Mouse (Mus musculus): ENCODE measurements around the gene Nrxn3.
A peak's percentile ranks its signal among the peaks of the same experiment; 100 is the strongest.

The Nrxn3 gene

DNA sequence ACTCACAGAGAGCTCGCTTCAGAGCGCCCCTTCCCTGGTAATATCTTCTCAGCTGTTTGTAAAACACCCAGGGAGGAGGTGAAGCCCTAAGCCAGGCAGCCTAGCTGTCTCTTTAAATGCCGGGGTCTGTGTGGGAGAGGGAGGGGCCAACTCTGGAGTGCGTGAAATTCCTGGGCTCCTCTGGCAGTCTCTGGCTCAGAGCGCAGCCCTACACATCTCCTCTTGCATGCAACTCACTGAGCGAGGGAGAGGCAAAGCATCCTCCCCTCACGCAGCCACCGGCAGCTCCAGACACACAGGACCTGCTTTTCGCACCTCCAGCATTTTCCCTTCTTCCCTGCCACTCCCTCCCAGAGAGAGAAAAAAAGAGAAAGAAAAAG is at the start of gene Nrxn3:
Gene Nrxn3, plus strand, starts transcription at position 186 of the 380 bp plus-strand sequence.
- peak; percentile 86 for DNase-seq (ENCODE audit: low spot score in 2 of 2)

DNA sequence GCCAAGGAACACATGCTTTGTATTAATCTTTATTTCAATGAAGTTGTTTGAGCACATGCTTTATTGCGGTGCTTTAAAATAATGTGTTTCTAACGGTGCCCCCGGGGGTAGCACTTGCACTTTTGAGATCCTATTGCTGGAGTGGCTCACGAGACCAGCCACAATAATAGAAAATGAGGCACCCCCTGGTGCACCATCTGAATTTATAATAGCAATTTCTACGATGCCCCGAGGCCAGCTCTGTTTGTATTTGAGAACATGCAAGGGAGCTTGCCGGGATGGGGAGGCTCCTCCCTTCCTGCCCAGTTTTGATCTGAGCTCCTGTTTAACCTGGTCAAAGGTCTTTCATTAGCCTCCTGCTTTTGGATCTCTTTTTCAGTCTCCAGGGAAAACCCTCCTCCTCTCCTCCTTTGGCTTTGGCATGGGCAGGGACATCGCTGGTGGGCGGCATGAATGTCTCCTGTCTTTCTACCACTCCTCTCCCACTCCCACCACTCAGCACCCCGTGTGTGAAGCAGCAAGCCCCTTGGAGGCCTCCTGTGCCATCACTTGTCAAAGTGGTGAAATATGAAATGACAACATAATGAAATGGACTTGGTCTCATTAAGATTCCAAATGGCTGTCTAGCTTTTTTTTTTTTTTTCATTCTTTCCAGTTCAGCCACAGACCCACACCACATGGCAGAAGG is 18.4 kb upstream of the Nrxn3 start:
- no peak for DNase-seq (ENCODE audit: low spot score in 2 of 2)

DNA sequence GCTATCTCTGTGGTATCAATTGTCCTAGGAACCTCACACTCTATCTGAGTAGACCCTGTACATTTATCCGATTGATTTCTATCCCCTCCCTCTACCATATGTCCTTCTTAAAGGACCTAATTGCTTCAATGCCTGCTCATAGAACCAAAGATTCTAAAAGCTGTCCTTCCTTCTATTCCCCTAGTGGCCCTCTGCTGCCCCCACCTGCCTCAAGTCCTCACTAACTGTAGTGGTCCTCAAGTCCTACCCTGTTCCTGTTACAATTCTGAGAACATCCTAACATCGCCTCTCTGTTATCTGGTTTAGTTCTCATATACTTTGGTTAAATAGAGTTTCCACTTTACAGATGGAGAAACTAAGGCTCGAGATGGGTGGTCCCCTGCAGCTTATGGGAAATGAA is 16.7 kb upstream of the Nrxn3 start:
- DNase-seq (ENCODE audit: low spot score in 2 of 2) = no peak

DNA sequence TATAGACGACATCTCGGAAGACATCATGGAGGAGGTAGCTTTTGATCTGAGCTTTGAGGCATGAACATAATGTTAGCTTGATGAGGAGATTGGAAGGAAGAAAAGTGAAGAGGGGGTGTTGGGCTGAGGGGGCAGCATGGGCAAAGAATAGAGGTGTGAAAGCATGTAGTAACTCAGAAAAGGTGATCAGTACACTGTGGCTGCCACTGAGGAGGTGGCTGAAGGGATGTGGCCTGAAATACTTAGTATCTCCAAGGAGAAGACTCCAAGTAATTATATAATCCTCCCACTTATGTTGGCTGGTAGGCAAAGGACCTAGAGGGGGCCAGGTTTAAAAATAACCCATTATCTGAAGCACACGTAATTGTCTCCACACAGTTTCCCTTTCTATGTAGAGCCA is 14.9 kb upstream of the Nrxn3 start:
- peak; percentile 53 to 60 for DNase-seq (ENCODE audit: low spot score in 2 of 2)

DNA sequence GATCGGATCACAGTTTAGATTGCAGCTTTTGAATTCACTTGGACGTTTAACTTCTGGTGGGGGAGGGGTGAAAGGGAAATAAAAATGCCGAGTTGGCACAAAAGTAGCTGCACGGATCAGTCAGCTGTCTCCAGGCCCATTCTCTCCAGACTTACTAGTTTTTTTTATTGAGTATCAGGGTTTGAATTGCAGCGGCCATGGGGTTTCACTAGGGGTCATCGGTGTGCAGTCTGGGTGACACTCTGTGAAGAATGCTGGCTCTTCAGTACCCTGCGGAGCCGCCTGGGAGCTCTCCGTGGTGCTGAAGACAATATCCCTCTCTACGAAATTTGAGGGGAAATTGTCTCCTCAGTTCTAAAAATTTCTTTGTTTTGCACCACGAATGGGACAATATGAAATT is 13.5 kb upstream of the Nrxn3 start:
- no peak for DNase-seq (ENCODE audit: low spot score in 2 of 2)

DNA sequence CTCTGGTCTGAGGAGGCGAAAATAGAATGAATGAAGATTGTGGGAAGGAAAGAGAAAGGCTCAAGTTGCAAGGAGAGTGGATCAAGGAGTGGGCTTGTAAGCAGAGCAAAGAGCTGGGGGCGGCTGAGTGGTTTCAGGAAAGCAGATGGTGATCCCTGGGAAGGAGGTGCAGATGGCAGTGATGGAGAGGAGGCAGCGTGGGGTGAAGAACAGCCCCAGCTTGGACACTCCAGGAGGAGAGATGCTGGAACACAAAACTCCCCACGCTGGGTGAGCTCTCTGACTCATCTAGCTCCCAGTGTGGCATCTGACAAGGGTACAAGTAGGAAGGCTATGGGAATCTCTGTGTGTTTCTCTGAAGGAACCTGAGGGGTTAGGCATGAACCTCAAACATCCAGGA is 9.2 kb upstream of the Nrxn3 start:
- peak; percentile 80 for DNase-seq (ENCODE audit: low spot score in 2 of 2)

DNA sequence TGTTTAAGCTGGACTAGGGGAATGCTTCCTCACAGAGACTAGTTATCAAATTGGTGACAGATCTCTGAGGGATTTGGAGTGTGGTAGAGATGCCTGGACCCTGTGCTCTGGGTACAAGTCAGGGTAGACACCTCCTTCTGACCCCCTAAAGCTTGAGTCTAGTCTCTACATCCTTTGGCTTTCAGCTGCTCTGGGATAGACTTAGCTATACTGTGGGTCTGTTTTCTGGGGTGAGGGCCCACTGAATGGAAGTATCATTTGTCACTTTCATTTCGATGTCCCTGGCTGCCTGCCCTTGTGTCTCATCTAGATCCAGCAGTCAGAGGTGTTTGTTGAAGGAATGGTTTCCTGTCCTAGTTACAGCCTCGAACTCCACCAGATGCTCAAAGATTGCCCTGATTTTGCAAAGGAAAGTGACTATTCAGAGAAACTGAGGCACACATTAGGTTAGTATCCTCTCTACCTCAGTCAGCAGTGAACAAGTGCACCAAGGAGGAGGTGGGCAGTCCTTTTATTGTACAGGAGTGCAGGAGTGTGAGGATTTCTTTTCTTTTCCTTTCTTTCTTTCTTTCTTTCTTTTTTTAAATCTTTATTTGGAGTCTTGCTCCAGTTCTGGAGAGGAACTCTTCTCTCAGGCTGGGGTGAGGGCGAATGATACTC is 515 bp upstream of the Nrxn3 start:
- no peak for DNase-seq (ENCODE audit: low spot score in 2 of 2)

DNA sequence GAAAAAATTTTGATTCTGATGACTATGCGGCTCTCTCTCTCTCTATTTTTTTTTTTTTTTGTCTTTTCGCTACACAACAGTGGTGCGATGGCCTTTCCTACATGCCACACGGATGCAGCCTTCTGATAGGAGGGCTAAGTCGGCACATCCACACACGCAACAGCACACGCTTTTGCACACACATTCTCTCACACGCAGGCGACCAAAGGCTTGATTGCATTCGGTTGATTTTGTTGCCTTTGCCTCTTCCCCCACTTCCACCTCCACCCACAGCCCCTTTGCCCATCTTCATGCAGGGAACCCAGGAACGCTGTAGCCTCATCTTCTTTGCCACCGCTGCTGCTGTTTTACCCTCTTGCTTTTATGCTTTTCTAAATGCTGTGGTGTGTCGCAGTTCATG is 3.6 kb downstream of the Nrxn3 start:
- no peak for DNase-seq (ENCODE audit: low spot score in 2 of 2)

DNA sequence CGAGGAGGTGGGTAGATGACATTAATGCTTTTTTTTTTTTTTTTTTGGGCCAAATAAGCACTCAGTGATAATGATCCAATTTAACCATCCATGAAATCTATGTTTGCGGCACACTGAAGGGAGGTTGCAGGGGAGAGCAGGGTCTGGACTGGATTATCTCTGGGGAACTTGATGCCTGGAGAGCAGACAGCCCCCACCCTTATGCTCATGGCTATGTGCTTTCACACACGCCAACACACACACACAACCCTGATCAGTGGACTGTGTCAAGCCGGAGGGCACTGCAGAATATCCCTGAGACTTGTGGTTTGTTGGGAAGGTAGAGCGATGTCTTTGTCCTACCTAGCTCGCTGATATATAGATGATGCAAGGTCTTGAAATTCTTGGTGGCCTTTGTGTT is 4.1 kb downstream of the Nrxn3 start:
- no peak for DNase-seq (ENCODE audit: low spot score in 2 of 2)

DNA sequence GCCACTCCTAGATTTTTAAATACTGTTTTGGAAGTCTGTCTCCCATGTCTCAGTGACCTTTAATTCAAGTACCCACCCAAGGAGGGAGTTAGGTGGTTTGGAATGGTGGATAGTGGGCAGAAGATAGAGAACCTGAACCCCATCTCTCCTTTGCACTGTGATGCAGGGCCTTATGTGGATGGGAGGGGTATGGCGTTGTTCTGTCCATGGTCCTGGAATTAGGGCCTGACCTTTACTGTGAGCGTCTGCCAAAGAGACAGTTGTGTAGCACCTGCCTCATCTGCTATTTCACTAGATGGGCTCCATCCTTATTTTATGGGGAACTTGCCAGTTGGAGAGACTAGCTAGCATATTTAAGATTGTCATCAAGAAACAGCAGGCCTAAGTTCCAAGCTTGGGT is 8.0 kb downstream of the Nrxn3 start:
- DNase-seq (ENCODE audit: low spot score in 2 of 2) = no peak

DNA sequence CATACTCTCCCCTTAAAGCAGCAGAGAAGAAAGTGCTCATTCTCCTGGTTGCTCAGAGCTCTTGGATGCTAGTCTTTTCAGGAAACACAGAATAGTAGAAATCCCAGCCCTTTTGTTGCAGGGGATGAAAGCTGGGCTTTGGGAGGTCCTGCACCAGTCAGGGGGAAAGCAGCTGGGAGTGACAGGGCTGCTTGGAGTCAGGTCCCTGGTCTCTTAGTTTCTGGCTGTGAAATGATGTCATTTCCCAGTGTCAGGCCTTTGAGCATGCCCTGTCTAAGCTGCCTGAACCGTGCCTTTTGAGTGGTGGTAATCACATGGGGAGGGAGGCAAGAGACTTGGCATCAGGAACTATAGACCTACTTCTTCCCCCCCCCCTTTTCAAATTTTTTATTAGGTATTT is 12.4 kb downstream of the Nrxn3 start:
- no peak for DNase-seq (ENCODE audit: low spot score in 2 of 2)

DNA sequence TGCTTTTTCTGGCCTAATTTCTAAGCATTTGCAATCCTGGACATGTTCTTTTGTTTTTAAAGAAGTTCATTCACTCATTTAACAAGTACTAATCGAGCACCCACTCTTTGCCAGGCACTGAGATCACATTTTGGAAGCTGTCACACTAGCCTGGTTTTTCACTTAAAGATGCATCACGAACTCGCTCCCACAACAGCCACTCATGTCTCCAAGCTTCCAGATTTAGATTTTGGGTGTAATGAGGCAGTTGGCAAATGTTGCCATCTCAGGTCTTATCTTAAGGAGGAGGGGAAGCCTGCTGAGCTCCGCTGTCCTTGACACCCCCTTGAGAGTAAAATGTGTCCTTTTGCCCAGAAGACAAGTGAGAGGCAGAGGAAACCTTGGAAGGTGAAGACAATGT is 14.4 kb downstream of the Nrxn3 start:
- DNase-seq (ENCODE audit: low spot score in 2 of 2) = peak; percentile 53 to 55

DNA sequence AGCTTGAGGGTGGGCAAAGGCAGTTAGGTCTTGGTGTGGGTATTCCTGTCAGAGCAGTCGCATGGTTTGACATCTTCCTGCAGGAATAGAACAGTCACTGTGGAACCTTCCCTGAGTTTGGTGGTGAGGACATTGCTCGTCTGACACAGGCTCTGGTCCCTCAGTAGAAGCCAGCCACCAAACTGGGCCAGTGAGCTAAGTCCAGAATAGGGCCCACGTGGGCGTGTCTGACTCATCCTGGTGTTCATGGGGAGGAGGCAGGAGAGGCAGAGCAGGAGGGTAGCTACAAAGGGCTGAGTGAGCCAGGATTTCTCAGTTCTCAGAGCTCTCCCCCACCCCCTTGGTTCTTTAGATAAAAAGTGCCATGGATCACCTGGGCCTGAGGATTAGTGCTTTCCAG is 15.9 kb downstream of the Nrxn3 start:
- DNase-seq (ENCODE audit: low spot score in 2 of 2) = peak; percentile 82 to 87

DNA sequence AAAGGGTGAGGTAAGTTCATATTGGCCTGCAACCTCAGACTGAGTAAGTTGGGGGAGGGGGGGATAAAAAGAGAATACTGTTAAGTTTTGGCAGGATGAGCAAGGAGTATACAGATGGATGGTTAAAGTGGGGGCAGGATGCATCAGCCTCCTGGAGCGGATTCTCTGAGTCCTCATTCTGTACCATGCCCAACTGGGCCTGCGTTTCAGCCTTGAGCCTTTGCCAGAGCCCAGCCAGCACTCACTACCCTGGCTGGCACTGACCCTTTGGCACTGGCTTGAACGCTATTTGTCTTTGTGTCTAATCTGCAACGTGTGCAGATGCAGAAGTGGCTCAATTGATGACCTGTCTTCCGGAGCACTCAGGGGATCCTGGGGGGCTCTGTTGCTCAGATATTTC is 24.1 kb downstream of the Nrxn3 start:
- DNase-seq (ENCODE audit: low spot score in 2 of 2) = no peak

DNA sequence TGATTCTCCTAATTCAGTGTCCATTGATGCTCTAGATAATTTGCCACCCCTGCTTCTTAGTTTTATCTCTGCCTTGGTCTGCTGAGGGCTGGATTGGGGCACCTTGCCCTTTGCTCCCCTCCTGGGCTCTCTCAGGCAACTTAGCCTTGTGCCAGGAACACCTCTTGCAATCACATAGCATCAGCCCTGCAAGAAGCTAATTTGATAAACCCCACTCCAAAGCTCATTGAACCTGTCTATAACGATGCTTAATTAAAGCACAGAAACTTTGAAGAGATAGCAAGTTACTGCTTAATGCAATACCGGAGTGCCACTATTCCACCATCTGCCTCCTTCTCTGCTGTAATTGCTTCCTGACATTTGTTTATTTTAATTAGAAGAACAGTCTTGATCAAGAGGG is 42.1 kb downstream of the Nrxn3 start:
- no peak for DNase-seq (ENCODE audit: low spot score in 2 of 2)

DNA sequence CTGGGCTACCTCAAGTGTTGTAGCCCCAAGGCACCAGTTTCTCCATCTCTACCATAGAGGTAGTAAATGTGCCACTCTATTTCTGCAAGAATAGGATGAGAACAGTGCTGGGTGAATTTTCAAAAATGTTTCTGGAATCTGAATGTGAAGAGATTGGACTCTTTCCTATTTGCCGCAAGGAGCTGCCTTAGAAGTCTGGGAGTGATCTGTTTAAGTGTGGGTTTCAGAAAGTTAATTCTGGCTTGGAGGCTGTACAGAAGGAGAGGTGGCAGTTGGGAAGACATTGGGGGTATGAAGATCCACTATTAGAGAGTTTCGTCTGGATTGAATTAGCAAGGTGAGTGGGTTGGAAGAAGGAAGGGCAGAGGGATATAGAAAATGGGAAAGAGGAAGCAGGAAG is 52.0 kb downstream of the Nrxn3 start:
- peak in 1 of 2 experiments; percentile 13 for DNase-seq (ENCODE audit: low spot score in 2 of 2)

DNA sequence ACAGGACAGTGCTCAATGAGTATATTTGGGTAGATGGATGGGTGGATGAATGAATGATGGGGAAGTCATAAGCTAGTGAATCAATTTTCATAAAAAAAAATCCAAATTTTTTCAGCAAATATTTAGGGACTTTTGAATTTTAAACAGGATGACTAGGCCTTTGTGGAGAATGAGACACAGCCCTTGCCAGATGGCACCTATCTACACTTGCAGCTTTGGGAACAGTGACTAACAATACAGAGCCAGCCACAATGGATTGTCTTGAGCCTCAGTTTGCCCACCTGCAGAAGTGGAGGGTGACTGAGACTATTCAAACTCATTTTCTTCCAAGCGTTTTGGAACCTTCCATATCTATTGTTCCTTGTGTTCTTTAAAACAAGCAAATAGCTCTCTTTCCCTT is 55.4 kb downstream of the Nrxn3 start:
- peak in 1 of 2 experiments; percentile 21 for DNase-seq (ENCODE audit: low spot score in 2 of 2)

DNA sequence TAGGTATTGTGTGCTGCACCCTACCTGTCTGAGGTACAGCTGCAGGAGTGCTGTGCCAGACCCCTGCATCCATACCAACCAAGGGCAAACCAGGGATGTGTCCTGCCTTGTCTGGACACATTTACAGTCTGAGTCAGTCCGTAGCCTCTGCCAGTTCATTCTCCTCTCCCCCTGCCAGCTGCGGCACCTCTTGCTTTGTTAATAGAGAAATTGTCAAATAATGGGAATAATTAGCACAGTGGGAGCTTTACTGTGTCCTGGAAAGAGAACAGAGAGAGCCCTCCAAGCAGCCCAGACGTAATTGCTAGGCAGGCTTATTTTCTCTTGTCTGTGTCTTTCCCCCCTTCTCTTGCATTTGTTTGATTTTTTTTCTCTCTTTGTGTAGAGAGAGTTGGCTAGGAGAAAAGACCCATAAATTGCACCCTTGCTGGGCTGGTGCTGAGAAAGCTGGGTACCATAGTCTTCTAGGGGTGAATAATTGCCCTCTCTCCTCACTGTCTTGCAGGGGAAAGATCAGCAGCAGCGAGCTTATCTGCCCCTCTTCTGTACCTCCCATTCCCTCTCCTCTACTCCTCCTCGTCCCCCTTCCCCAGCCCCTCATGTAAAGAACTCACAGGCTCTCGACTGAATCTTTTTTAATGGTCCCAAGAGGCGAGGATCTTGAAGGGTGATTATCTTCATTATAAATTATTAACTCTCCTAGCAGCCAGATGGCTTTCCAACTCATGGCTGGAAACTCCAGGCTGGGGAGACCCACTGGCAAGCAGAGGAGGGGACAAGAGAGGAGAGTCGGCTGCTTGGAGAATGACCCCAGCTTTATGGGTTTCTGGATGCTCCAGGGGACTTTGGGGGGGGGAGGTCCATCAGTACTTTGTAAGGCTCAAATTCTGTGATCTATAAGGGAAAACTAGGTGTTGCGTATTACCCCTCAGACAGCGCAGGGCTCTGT is 61.8 kb downstream of the Nrxn3 start:
- DNase-seq (ENCODE audit: low spot score in 2 of 2) = no peak

DNA sequence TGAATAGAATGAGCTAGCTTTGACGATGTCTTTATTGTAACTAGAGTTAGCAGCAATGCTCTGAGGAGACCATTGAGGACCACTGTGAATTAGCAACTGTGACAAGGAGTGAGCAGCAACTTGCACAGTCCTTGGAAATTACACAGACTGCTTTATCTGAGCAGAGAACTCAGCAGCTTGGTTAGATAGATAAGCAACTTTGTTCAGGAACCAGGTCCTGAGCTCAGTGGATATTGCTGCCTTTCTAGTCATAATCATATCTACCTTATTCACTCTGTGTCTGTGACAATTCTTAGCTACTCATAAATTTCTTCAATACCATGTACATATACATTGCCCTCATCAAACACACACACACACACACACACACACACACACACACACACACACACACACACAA is 70.6 kb downstream of the Nrxn3 start:
- no peak for DNase-seq (ENCODE audit: low spot score in 2 of 2)

DNA sequence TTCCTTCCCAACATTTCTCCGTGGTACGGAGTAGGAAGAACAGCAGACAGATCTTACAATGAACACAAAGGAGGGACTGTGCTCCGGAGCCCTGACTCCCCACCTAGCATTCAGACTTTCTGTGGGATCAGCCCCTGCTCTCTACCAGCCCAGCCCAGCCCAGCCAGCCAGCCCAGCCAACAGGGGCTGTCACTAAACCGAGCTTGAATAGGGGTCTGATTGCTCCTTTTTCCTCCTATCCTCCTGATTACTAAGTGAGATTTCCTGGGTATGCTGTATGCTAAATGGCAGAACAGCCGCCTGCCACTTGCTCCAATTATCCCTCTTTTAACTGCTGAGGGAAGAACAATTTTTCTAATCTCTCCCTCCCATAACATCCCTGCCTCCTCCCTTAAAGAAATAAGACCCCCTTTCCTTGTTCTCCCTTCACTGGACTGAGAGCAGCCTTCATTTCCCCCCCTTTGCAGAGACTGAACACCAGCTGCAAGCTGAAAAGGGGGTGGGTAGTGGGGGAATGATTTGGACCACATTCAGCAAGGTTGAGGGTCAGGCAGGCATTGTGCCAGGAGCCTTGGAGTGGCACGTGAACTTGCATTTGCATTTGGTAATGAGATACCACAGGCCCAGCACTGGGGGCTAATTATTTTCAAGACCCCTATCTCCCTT is 78.4 kb downstream of the Nrxn3 start:
- no peak for DNase-seq (ENCODE audit: low spot score in 2 of 2)

DNA sequence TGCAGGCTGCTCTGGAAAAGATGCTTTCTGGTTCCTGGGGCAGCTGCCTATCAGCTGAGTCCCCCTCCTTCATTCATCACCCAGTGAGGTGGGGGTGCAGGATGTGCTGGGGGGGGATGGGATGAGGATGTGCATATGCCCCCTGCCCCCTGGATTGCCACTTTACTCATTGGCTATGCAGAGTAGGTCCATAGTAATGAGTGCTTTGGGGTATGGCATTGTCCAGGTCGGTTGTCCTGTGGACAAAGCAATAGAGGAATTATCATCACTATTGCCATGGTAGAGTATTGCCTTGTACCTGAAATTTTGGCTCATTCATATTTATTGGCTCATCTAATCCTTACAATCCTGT is 79.0 kb downstream of the Nrxn3 start:
- no peak for DNase-seq (ENCODE audit: low spot score in 2 of 2)

DNA sequence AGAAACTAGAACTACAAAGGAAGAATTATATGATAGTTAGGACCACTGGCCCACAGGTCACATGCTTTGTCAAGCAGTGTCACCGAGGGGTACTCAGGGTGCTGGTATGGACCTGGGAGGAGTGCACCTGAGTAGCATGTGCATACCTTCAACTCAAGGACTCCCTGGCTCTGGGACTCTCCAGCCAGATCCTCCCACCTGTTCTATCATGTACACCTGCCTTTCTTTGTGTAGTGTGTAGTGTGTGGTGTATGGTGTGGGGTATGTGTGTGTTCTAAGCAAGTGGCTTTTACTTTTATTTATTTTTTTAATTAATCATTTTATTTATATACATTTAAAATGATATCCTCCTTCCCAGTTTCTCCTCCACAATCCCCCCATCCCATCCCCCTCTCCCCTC is 86.3 kb downstream of the Nrxn3 start:
- no peak for DNase-seq (ENCODE audit: low spot score in 2 of 2)
